Mouse (Mus musculus) embryonic fibroblast, embryonic 13.5 days (primary cell): Measurements from ENCODE around the gene Dlg2. TPM values are rescaled to one million over a fixed set of nuclear protein-coding genes. Genes with fewer than 3 reads are reported as not detected.
A peak's percentile ranks its signal among the peaks of the same experiment; 100 is the strongest.

ENCODE experiments used
- H3K27ac ChIP-seq: 2 replicates; pipeline ENCODE4 v1.5.1; 2012; ENCODE audit warnings: low read length, control low read depth, inconsistent platforms; ENCODE audit not compliant: insufficient read depth
- H3K4me1 ChIP-seq: 2 replicates; pipeline ENCODE4 v1.6.1; 2011; ENCODE audit warnings: low read length; ENCODE audit not compliant: control insufficient read depth, insufficient read depth
- H3K4me3 ChIP-seq: 2 replicates; pipeline ENCODE4 v1.5.1; 2011; ENCODE audit warnings: mild to moderate bottlenecking, control low read depth, low read length; ENCODE audit not compliant: insufficient read depth
- CTCF ChIP-seq: IDR thresholded peaks from 2 replicates; pipeline ENCODE4 v1.5.1; 2011; ENCODE audit warnings: mild to moderate bottlenecking, control low read depth, low read length, moderate library complexity, borderline replicate concordance; ENCODE audit not compliant: insufficient read depth
- POLR2A ChIP-seq: IDR thresholded peaks from 2 replicates; pipeline ENCODE4 v1.6.1; 2011; ENCODE audit warnings: low read depth, mild to moderate bottlenecking, control low read depth, low read length, moderate library complexity
- polyA plus RNA-seq: library from polyadenylated mRNA; stranded (reverse); fragments of >200 nt; gene quantifications from 2 replicates; pipeline ENCODE4 v1.2.4, GENCODE M21; 2011; ENCODE audit warnings: low read depth; ENCODE audit not compliant: missing spikeins, insufficient read length

Gene Dlg2
- polyA plus RNA-seq, 1 experiment, result 5.2 TPM

- Histone ChIP-seq H3K4me3 (no peak overlapping the region), H3K27ac (no peak overlapping the region), H3K4me1 (no peaks in the 10 kb centered on the region)
- TF ChIP-seq POLR2A (no peak), CTCF (no peak)
Observed at GRCm38 (mm10) chr7:92307634-92308033, 1831.2 kb downstream of the Dlg2 start.

- TF ChIP-seq CTCF, result no peak
- no peak for TF ChIP-seq POLR2A
- no peaks in the 10 kb centered on the region for H3K4me1 ChIP-seq
- no peak overlapping the region for H3K27ac ChIP-seq
- no peak overlapping the region for H3K4me3 ChIP-seq
Observed at GRCm38 (mm10) chr7:92308168-92308567, 1831.7 kb downstream of the Dlg2 start.

GRCm38 (mm10) chr7:92316389-92316788 lies 1839.9 kb downstream of the Dlg2 start:
- TF ChIP-seq POLR2A (no peak), CTCF (no peak)
- no peaks in the 10 kb centered on the region for H3K4me1 ChIP-seq
- no peak overlapping the region for H3K4me3 ChIP-seq
- H3K27ac ChIP-seq, result no peak overlapping the region

- TF ChIP-seq CTCF, result no peak
- no peak for TF ChIP-seq POLR2A
- Histone ChIP-seq H3K4me3 (no peak overlapping the region), H3K4me1 (no peaks in the 10 kb centered on the region), H3K27ac (no peak overlapping the region)
Observed at GRCm38 (mm10) chr7:92319469-92319868, 1843.0 kb downstream of the Dlg2 start.

GRCm38 (mm10) chr7:92320181-92320580 lies 1843.7 kb downstream of the Dlg2 start:
- TF ChIP-seq CTCF (no peak), POLR2A (no peak)
- Histone ChIP-seq H3K4me3 (no peak overlapping the region), H3K4me1 (no peaks in the 10 kb centered on the region), H3K27ac (no peak overlapping the region)

- H3K4me3 ChIP-seq, result no peak overlapping the region
- H3K4me1 ChIP-seq, result no peaks in the 10 kb centered on the region
- H3K27ac ChIP-seq, result no peak overlapping the region
- no peak for TF ChIP-seq POLR2A
- no peak for TF ChIP-seq CTCF
Observed at GRCm38 (mm10) chr7:92321786-92322185, 1845.3 kb downstream of the Dlg2 start.

GRCm38 (mm10) chr7:92322342-92323069 lies 1846.0 kb downstream of the Dlg2 start:
- Histone ChIP-seq H3K27ac (no peak overlapping the region), H3K4me3 (no peak overlapping the region), H3K4me1 (no peaks in the 10 kb centered on the region)
- TF ChIP-seq CTCF (no peak), POLR2A (no peak)

- no peak overlapping the region for H3K27ac ChIP-seq
- H3K4me1 ChIP-seq, result no peaks in the 10 kb centered on the region
- H3K4me3 ChIP-seq, result no peak overlapping the region
- no peak for TF ChIP-seq POLR2A
- TF ChIP-seq CTCF, result peak; percentile 63; the same call in 1 of the 2 replicates
Observed at GRCm38 (mm10) chr7:92323710-92324109, 1847.2 kb downstream of the Dlg2 start.

- TF ChIP-seq CTCF (no peak), POLR2A (no peak)
- H3K4me1 ChIP-seq, result no peaks in the 10 kb centered on the region
Observed at GRCm38 (mm10) chr7:92327343-92327896, 1850.9 kb downstream of the Dlg2 start.

GRCm38 (mm10) chr7:92333220-92333898 lies 1856.9 kb downstream of the Dlg2 start:
- TF ChIP-seq CTCF, result no peak
- no peak for TF ChIP-seq POLR2A
- Histone ChIP-seq H3K4me3 (no peak overlapping the region), H3K27ac (no peak overlapping the region), H3K4me1 (no peaks in the 10 kb centered on the region)

More at GRCm38 (mm10) chr7:92327343-92327896, 1850.9 kb downstream of the Dlg2 start:
- H3K4me3 ChIP-seq, result no peak overlapping the region
- no peak overlapping the region for H3K27ac ChIP-seq
